Mouse (Mus musculus): ENCODE results near the gene Tgfb1i1.

The Tgfb1i1 gene

DNA sequence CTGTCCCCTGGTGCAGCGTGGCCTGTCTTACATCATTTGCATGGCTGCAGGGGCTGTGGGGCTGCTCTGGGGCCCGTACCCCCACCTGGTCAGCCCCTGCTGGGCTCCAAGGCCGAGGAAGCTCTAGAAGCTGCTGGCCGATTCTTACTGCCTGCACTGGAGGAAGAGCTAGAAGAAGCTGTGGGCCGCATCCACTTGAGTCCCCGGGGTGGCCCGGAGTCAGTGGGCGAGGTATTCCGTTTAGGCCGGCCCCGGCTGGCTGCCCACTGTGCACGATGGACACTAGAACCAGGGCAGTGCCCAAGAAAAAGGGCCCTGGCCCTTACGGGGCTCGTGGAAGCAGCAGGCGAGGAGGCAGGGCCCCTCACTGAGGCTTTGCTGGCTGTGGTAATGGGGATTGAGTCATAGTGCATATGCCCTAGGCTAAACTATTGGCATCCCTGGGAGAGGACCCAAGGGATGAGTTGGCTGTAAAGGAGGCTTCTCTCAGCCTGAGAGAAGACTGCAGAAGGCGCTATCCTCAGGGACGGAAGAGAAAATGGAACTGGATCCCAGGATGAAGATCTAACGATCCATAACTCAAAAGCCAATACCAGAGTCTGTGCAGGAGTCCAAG lies 2.1 kb upstream of the Tgfb1i1 start:
- DNase-seq (ENCODE audit: low read depth, low spot score), result no peak

DNA sequence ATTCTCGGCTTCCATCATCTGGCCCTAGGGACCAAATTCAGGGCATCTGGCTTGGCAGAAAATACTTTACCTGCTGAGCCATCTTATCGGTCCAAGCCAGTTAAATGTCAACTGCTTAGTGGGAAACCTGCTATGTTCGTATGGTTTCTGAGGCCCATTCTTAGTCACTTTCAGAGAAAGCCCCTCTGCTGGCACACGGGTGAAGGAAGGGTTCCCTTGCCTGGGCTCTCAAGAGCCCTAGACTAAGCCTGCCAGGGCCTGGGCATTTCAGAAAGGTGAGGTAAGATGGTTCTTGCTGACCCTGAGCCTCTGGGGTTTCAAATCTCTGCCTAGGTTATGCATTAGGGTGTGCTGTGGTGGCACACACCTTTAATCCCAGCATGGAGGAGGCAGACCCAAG lies 1.1 kb upstream of the Tgfb1i1 start:
- DNase-seq (ENCODE audit: low read depth, low spot score), result no peak

DNA sequence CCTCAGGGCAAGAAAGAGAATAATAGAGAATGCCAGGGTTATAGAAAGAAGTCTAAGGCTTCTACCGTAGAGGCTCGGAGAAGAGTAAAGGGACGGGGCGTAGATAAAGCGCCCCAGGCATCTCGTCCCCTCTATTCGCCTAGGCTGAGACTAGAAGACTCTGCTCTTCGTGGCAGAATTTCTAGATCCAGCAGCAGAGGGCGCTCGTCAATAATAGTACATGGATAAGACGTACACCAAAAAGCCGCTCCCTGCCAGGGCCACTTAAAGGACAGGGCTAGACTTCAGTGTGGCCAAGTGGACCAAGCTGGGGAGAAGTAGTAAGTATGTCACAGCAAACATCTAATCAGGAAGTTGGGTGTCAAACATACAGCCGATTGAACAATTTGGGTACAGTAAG lies 831 bp downstream of the Tgfb1i1 start:
- peak; percentile 94 for DNase-seq (ENCODE audit: low read depth, low spot score)

DNA sequence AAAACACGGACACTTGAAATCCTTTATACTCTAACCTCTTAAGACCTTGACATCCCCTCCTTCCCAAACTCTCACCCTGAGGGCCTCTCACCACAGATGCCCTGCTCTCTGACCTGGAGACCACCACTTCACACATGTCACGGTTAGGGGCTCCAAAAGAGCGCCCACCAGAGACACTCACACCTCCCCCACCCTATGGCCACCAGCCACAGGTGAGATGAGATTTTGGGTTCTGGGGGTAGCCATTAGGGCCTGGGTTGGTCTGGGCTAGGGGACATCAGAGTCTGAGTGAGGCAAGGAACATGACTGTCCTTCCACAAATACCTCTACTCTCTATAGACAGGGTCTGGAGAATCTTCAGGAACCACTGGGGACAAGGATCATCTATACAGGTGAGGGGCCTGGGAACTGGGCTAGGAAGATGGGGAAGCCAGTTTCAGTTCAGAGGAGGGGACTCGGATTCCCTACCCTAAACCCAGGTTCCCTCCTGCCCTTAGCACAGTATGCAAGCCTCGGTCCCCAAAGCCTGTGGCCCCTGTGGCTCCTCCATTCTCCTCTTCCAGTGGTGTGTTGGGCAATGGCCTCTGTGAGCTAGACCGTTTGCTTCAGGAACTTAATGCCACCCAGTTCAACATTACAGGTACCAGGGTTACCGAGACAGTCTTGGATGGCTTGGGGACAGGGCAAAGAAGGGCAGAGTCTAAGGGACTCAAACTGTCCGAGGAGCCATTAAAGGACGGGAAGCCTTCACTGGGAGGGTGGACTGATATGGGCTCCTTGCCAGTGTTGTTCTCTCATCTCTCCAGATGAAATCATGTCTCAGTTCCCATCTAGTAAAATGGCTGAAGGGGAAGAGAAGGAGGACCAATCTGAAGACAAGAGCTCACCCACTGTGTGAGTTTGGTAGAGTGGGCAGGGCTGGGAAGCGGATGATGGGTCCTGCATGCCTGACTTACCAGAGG lies 1.8 kb downstream of the Tgfb1i1 start:
- DNase-seq (ENCODE audit: low read depth, low spot score), result no peak

DNA sequence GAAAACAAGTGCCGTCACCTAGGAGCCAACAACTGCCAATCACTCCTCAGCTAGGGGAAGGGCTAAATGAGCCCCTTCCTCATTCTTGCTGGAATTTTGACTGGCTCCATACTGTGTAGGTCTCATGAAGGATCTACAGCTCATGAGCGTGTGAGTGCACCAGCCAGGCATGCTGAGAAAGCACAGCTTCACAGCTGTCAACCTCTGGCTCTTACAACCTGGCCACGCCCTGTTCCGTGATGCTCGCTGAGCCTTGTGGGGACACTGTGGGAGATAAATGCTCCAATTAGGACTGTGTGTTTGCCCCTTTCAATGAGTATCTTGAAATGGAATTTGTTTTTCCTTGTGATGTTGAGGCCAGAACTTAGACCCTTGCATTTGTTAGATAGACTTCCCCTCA lies 3.4 kb downstream of the Tgfb1i1 start:
- DNase-seq (ENCODE audit: low read depth, low spot score), result no peak

DNA sequence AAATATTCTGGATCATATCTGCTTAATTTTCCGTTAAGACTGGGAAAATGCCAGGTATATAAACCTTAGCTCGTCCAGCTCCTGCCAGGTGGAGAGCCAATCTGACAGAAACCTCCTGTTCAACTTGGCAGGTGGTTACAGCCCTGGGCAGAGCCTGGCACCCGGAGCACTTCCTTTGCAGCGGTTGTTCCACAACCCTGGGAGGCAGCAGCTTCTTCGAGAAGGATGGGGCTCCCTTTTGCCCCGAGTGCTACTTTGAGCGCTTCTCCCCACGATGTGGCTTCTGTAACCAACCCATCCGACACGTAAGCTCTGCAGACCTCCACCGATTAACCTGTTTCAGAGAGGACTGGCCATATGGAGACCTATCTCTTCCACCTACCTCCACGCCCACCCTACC lies 5.3 kb downstream of the Tgfb1i1 start:
- DNase-seq (ENCODE audit: low read depth, low spot score), result peak; percentile 75

DNA sequence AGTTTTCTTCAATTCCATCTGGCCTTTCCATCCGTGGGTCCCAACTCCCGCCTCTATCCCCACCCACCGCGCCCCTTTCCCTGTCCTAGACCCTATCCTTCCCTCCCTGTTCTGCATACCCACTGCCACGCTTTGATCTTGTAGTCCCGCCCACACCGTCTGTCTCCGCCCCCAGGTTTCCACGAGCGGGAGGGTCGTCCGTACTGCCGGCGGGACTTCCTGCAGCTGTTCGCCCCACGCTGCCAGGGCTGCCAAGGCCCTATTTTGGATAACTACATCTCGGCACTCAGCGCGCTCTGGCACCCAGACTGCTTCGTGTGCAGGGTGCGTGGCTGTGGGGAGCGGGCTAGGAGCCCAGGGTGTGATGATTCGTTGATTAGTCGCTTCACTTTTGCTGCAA lies 6.0 kb downstream of the Tgfb1i1 start:
- peak; percentile 87 for DNase-seq (ENCODE audit: low read depth, low spot score)

DNA sequence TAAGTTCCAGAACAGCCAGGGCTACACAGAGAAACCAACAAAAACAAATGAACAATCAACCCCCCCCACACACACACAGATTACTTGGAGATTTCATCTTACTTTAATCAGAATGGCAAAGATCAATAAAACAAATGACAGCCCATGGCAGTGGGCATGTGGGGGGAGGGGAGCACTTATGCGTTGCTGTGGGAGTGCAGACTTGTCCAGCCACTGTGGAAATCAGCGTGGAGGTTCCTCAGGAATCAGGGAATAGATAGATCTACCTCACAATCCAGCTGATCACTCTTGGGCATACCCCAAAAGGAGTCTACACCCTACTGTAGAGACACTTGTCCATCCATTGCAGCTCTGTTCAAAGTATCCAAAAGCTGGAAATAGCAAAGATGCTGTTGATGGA lies 8.4 kb downstream of the Tgfb1i1 start:
- no peak for DNase-seq (ENCODE audit: low read depth, low spot score)

DNA sequence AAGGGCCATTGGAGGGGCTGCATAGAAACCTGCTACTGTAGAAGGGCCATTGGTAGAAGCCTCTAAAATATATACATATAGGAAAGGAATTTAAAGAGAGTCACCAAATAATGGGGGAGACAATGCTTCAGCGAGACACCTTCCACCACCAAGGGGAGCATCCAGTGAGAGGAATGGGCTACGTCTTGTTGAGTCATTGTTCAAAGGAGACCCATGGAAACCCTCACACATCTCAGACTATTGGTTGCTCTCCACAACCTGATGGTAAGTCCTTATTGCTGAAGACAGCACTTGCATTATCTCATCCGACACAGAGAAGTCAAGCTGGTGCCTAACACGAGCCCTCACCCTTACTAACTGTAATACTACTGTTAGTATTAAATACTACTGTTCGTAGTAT lies 9.1 kb downstream of the Tgfb1i1 start:
- DNase-seq (ENCODE audit: low read depth, low spot score), result no peak

DNA sequence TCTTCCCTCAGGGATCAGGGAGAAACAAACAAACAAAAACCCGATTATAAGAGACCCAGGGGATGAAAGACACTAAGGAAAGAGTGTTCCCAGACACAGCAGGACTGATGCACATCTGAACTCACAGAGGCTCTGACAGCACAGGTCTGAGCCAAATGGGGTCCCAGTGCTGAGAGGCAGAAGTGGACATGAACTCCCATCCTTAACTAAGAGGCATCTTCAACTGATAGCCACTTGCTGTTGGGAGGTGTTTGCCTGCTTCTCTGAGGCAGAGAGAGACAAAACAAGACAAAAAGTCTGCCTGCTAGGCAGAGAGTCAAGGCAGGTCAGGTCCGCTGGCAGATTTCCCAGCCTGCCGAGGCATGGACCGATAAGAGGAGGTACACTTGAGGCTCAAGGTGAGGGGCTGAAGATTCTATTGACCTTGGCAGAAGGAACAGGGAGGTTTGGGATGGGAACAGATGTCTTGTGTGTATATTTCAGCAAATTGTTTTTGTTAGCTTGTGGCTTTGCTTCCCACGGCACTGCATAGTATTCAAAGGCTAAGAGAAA lies 10.2 kb downstream of the Tgfb1i1 start:
- no peak for DNase-seq (ENCODE audit: low read depth, low spot score)

DNA sequence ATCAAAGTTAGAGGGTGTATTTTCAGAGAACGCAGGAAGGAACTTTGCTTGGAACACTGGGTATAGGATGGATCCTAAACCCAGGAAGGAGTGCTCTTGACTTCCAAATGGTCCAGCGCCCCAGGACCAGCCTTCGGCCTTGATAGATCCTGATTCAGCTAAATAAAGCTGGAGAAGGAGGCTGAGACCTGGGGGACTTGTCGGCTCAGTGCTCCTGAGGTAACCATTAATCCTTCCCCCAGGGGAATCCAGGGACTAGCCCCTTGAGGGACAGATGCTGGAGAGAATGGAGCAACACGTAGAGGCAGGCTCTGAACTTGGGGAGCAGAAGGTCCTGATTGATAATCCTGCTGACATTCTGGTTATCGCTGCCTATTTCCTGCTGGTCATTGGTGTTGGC lies 18.8 kb downstream of the Tgfb1i1 start, which contains the start of gene Slc5a2:
Slc5a2 (plus strand) TSS at position 247 of the 400 bp plus-strand sequence.
- no peak for DNase-seq (ENCODE audit: low read depth, low spot score)

DNA sequence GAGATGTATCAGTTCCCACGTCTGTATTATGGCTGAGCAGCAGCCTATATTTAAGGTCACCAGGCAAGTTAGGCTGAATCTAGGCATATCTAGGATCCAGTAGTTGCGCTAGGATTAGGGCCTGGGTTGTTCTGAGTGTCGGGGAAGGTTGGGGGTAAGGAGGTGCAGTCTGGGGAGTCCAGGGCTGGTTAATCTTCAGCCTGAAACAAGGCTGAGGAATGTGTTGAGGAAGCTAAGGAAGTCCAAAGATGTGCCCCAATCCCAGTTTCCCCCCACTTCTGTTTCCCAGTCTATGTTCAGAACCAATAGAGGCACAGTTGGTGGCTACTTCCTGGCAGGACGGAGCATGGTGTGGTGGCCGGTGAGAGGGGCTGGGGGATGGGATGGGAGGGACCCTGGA lies 19.4 kb downstream of the Tgfb1i1 start:
- no peak for DNase-seq (ENCODE audit: low read depth, low spot score)

DNA sequence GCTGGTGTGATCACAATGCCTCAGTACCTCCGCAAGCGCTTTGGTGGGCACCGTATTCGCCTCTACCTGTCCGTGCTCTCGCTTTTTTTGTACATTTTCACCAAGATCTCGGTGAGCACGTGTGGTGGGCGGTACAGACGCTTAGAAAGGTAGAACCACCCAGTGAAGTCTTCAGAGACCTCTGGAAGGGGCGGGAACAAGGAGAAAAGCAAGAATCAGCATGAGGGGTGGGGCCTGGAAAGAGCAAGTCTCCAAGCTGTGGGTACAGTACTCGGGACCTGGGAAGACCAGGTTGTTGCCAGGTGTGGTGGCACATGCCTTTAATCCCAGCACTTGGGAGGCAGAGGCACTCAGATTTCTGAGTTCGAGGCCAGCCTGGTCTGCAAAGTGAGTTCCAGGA lies 20.8 kb downstream of the Tgfb1i1 start:
- DNase-seq (ENCODE audit: low read depth, low spot score), result no peak

DNA sequence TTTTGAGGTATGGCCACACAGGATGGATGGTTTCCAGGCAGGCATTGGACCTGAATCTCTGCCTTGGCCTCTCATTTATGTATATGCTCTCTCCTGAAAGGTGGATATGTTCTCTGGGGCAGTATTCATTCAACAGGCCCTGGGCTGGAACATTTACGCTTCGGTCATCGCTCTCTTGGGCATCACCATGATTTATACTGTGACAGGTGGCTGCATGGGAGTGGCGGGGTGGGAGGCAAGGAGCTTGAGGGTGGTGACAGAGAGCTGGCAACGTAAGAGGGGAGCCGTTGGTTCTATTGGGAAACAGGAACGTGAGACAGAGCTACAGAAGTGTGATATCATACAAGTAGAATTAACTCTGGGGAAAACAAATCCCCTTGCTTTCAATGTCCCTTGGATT lies 21.2 kb downstream of the Tgfb1i1 start:
- DNase-seq (ENCODE audit: low read depth, low spot score), result no peak

DNA sequence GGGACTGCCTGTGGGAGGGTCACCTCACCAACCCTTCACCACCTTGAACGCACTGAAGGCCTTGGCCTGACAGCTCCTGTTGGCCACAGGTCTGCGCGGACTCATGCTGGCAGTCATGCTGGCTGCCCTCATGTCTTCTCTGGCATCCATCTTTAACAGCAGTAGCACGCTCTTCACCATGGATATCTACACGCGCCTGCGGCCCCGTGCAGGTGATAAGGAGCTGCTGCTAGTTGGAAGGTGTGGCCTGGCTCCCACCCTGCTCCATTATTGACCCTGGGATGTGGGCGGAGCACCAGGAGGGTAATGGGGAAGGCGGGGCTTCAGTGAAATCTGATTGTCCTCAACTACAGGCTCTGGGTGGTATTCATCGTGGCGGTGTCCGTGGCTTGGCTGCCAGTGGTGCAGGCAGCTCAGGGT lies 23.8 kb downstream of the Tgfb1i1 start:
- peak; percentile 71 for DNase-seq (ENCODE audit: low read depth, low spot score)

DNA sequence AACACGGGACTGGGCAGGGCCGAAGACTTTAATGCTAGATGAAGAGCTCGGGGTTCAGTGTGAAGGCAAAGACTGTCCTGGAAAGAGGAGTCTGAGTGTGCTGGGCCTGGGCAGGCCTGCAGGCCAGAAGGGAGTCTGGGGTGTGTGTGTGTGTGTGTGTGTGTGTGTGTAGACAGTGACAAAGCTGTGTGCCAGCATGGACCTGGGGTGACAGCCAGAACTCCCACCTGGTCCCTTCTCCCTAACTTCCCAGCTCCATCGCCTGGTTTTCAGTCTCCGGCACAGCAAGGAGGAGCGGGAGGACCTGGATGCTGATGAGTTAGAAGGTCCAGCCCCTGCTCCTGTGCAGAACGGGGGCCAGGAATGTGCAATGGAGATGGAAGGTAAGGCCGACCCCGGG lies 24.9 kb downstream of the Tgfb1i1 start:
- DNase-seq (ENCODE audit: low read depth, low spot score), result peak; percentile 56

DNA sequence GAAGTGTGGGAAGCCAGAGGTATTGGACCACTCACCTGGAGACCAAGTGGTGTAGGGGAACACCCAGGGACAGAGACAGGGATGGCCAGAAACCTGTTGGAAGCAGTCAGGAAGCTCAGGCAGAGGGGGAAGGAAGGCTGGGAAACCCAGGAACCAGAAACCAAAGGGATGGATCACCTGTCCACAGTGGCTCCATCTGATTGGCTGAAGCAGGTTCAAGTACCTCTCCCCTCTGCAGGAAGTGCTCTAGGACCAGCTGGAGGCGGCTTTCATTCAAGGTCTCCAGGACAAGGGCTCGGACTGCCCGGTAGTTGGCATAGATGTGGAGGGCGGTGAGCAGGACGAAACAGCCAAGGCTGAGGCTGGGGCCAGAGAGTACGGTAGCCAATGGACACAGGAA lies 29.4 kb downstream of the Tgfb1i1 start:
- DNase-seq (ENCODE audit: low read depth, low spot score), result no peak

DNA sequence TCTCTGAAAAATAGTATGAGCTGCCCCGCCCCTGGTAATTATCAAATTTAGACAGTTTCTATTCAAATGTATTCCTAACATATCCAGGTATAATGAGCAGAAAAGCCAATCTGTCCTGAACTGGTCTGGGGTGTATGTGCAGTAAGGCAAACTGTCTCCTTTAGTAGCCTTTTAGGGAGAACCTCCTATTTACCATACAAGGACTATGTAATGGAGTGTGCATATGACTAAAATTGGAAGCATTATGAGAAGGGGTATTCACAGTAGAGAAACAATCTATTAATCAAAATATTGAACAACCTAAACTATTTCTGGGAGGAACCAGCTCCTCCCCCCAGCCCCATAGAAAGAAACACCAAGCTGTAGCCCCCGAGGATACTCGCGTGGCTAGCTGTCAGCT lies 33.1 kb downstream of the Tgfb1i1 start:
- no peak for DNase-seq (ENCODE audit: low read depth, low spot score)

DNA sequence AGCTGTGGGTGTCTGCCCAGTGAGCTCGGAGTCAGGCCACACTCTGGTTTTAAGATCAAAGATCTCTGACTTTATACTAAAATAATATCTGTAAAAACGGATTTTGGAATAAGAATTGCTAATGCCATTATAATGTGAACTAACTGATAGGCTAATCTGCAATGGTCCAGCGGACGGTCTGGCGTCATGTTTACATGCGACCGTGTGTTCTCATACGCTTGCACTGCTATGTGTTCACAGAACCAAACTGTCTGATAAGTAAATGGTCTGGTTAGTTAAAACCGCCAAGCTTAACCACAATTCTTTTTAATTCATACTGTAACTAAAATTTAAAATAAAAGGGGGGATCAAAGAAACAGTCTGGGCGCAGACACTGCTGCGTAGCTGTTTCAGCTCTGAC lies 35.2 kb downstream of the Tgfb1i1 start:
- no peak for DNase-seq (ENCODE audit: low read depth, low spot score)

DNA sequence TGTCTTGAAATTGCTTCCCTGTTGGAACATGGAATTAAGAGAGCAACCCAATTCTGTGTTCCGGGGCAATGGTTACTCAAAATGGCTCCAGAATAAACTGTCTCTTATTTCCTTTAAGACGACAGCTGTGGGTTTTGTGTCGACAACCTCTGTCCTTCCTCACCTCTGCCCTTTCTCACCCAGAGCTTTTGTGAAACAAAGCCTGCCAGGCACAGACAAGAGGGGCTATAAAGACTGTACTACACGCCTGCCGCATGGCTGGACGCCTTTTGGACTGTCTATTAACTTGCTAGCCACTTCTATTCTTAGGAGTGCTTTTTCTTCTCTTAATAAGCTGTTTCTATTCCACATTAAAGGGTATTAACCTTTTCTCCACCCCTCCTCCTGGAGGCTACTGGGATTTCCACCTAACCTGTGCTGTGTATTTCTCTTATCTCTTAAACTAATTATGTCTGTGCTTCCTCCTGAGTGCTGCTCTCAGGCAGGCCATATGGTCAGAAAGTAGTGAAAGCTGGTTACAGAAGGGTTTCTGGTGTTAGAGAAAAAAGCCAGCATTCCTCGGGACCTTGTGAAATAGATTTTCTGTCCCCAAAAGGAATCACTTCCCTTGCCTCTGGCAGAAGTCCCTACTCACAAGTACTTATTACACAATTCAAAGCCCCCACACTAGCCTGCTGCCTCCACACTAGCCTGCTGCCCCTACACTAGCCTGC lies 36.1 kb downstream of the Tgfb1i1 start:
- no peak for DNase-seq (ENCODE audit: low read depth, low spot score)

DNA sequence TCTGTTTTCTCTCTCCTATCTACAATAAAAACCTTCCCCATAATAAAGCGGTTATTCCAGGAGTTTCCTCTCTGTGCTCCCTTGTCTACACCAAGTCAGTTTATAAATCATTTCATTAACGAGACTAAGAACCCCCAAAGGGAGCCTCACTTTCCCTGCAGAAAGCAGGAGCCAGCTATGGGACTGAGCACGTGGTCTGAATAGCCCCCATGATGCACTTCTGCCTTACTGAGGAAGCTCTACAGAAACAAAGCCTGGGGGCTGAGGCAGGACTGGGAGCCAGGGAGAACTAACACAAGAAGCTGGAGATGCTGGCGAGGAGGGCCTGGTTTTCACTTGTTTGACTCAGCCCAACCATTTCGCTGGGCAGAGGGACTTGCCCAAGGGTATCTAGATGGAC lies 37.4 kb downstream of the Tgfb1i1 start:
- DNase-seq (ENCODE audit: low read depth, low spot score), result no peak

DNA sequence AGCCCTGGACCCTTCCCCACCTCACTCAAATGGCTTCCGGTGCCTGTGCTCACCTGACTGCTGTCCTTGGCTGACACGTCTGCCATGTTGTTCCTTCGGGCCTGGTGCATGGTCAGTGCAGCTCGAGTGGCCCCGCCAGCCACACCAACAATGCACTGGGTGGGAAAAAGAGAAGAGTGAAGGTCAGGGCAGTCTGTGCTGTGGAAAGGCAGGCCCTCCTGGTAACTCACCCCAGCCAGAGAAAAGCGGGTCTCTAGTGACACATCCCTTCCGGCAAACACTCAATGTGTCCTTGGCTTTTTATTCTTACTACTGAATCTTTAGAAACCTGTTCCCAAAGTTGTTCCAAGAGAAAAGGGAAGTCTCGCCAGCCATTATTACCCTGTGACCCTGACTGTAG lies 38.4 kb downstream of the Tgfb1i1 start:
- DNase-seq (ENCODE audit: low read depth, low spot score), result no peak

All from brain, adult 2 months (tissue).